Mouse (Mus musculus): ENCODE data around the gene Snapc3. TPM values are rescaled to one million over a fixed set of nuclear protein-coding genes. Genes with fewer than 3 reads are reported as not detected.
A peak's percentile ranks its signal among the peaks of the same experiment; 100 is the strongest.

Snapc3 gene
- total and polyA plus RNA-seq, 3 experiments: 12.0 to 16.9 TPM; not detected in 1

GRCm38 (mm10) chr4:83412060-83412459, 5.5 kb upstream of the Snapc3 start:
- H3K79me2 ChIP-seq (ENCODE audit: control insufficient read depth, insufficient read depth, low read length, poor library complexity): no peaks in the 10 kb centered on the region
- no peak for DNase-seq (ENCODE audit: low read depth, low spot score)
- no peaks in the 10 kb centered on the region for H3K9me3 ChIP-seq (replicated peaks; ENCODE audit: insufficient read depth, low read length)
- TF ChIP-seq TAL1 (IDR thresholded peaks at IDR 0.05; ENCODE audit: low read length) (peak; percentile 73), USF1 (IDR thresholded peaks at IDR 0.05; ENCODE audit: low read depth, low read length) (peak; percentile 35; the same call in 1 of the 2 replicates), KAT2A (conservative IDR thresholded peaks at IDR 0.05; ENCODE audit: low read depth, low read length) (no peak)
- no peak overlapping the region for H3K4me3 ChIP-seq (ENCODE audit: control insufficient read depth in 1 of 2, insufficient read depth in 1 of 2, low read depth in 2 of 2, low read length in 2 of 2)
- no peak overlapping the region for H3K27ac ChIP-seq (ENCODE audit: control insufficient read depth, low read depth, low read length)
- no peaks in the 10 kb centered on the region for H3K27me3 ChIP-seq (ENCODE audit: control insufficient read depth in 1 of 2, insufficient read depth in 2 of 2, low read length in 2 of 2)
- peaks cover 0 to 11% of the 10 kb centered on the region in 2 experiments; a peak in 2 of 4 replicates for H3K36me3 ChIP-seq (ENCODE audit: control insufficient read depth in 1 of 2, insufficient read depth in 2 of 2, low read length in 2 of 2)
- H3K9ac ChIP-seq (ENCODE audit: control insufficient read depth, low read depth, low read length, poor library complexity, severe bottlenecking): no peak overlapping the region
- peaks cover 0 to 16% of the 10 kb centered on the region in 2 experiments; a peak in 2 of 4 replicates for H3K4me1 ChIP-seq (ENCODE audit: control insufficient read depth in 1 of 2, insufficient read depth in 2 of 2, low read length in 2 of 2)

- H3K4me1 ChIP-seq (ENCODE audit: control insufficient read depth in 1 of 2, insufficient read depth in 2 of 2, low read length in 2 of 2): peaks cover 4 to 7% of the 10 kb centered on the region in 2 experiments; a peak in 1 of 4 replicates
- TF ChIP-seq GATA1 (IDR thresholded peaks at IDR 0.05; ENCODE audit: low read depth, low read length) (no peak), JUND (IDR thresholded peaks at IDR 0.05; ENCODE audit: low read depth, low read length) (no peak), CHD2 (IDR thresholded peaks at IDR 0.05; ENCODE audit: low read length) (no peak), SMC3 (IDR thresholded peaks at IDR 0.05; ENCODE audit: low read depth, low read length) (no peak), MYC (IDR thresholded peaks at IDR 0.05; ENCODE audit: low read depth, low read length) (no peak), BHLHE40 (IDR thresholded peaks at IDR 0.05; ENCODE audit: borderline replicate concordance, low read depth, low read length) (no peak), ZC3H11A (IDR thresholded peaks at IDR 0.05; ENCODE audit: low read depth, low read length) (no peak), CTCF (IDR thresholded peaks at IDR 0.05 in 2 of 3, conservative IDR thresholded peaks at IDR 0.05 in 1 of 3; ENCODE audit: control insufficient read depth in 1 of 3, insufficient read depth in 1 of 3, low read depth in 2 of 3, low read length in 3 of 3, poor library complexity in 1 of 3, severe bottlenecking in 1 of 3) (no peak), KAT2A (conservative IDR thresholded peaks at IDR 0.05; ENCODE audit: low read depth, low read length) (no peak), ZKSCAN1 (IDR thresholded peaks at IDR 0.05; ENCODE audit: low read depth, low read length) (no peak), HCFC1 (IDR thresholded peaks at IDR 0.05; ENCODE audit: low read depth, low read length) (no peak), MEF2A (IDR thresholded peaks at IDR 0.05; ENCODE audit: extremely low read depth, insufficient replicate concordance, low read depth, low read length, poor library complexity, severe bottlenecking) (no peak), CHD1 (IDR thresholded peaks at IDR 0.05; ENCODE audit: low read depth, low read length) (no peak), TCF12 (IDR thresholded peaks at IDR 0.05; ENCODE audit: low read depth, low read length) (no peak), UBTF (IDR thresholded peaks at IDR 0.05; ENCODE audit: borderline replicate concordance, insufficient read depth, low read depth, low read length) (no peak), ETS1 (IDR thresholded peaks at IDR 0.05; ENCODE audit: low read depth, low read length) (no peak), NRF1 (IDR thresholded peaks at IDR 0.05; ENCODE audit: insufficient read depth, low read depth, low read length, poor library complexity, severe bottlenecking) (no peak), TBP (IDR thresholded peaks at IDR 0.05; ENCODE audit: low read depth, low read length) (no peak), ELF1 (IDR thresholded peaks at IDR 0.05; ENCODE audit: low read depth, low read length) (no peak)
These were observed 3.2 kb upstream of the Snapc3 start for GRCm38 (mm10) chr4:83414241-83414824.

More at GRCm38 (mm10) chr4:83414241-83414824, 3.2 kb upstream of the Snapc3 start:
- H3K36me3 ChIP-seq (ENCODE audit: control insufficient read depth in 1 of 2, insufficient read depth in 2 of 2, low read length in 2 of 2): peaks cover 0 to 6% of the 10 kb centered on the region in 2 experiments; a peak in 2 of 4 replicates
- H3K9me3 ChIP-seq (replicated peaks; ENCODE audit: insufficient read depth, low read length): no peaks in the 10 kb centered on the region
- no peak for DNase-seq (ENCODE audit: low read depth, low spot score)
- no peak overlapping the region for H3K4me3 ChIP-seq (ENCODE audit: control insufficient read depth in 1 of 2, insufficient read depth in 1 of 2, low read depth in 2 of 2, low read length in 2 of 2)
- H3K79me2 ChIP-seq (ENCODE audit: control insufficient read depth, insufficient read depth, low read length, poor library complexity): peaks cover 15% of the 10 kb centered on the region
- H3K9ac ChIP-seq (ENCODE audit: control insufficient read depth, low read depth, low read length, poor library complexity, severe bottlenecking): no peak overlapping the region
- H3K27me3 ChIP-seq (ENCODE audit: control insufficient read depth in 1 of 2, insufficient read depth in 2 of 2, low read length in 2 of 2): no peaks in the 10 kb centered on the region
- H3K27ac ChIP-seq (ENCODE audit: control insufficient read depth, low read depth, low read length): no peak overlapping the region
